Mouse (Mus musculus) limb, embryonic 14.5 days (tissue): Measurements from ENCODE around the gene Tcf7l2. TPM values are rescaled to one million over a fixed set of nuclear protein-coding genes. Genes with fewer than 3 reads are reported as not detected.

Experiments
- ATAC-seq: fragments of 200-750 bp; cut with Nextera tagmentation; 2 replicates; pipeline ENCODE4 v1.8.0; 2017; ENCODE audit warnings: low read depth, moderate number of reproducible peaks, moderate TSS enrichment; ENCODE audit not compliant: low FRiP score
- DNase-seq: peaks from one replicate; pipeline ENCODE4 v3.0.0-alpha.2; 2015; ENCODE audit warnings: low spot score
- H3K27ac ChIP-seq: fragments of 300-500 bp; sonication (generic); replicated peaks from 2 replicates; pipeline ENCODE4 v1.5.1; 2014; ENCODE audit warnings: low read depth, mild to moderate bottlenecking, low read length, moderate library complexity, mixed read lengths
- H3K27me3 ChIP-seq: fragments of 300-500 bp; sonication (generic); 2 replicates; pipeline ENCODE4 v1.6.1; 2014; ENCODE audit warnings: low read length, mixed read lengths; ENCODE audit not compliant: control insufficient read depth, insufficient read depth
- H3K36me3 ChIP-seq: fragments of 300-500 bp; sonication (generic); 2 replicates; pipeline ENCODE4 v1.6.1; 2014; ENCODE audit warnings: mild to moderate bottlenecking, low read length, moderate library complexity, mixed read lengths; ENCODE audit not compliant: control insufficient read depth, insufficient read depth
- H3K4me1 ChIP-seq: fragments of 300-500 bp; sonication (generic); 2 replicates; pipeline ENCODE4 v1.6.1; 2014; ENCODE audit warnings: antibody characterized with exemption, low read length, mixed read lengths; ENCODE audit not compliant: control insufficient read depth, insufficient read depth
- H3K4me2 ChIP-seq: fragments of 300-500 bp; sonication (generic); replicated peaks from 2 replicates; pipeline ENCODE4 v1.6.1; 2014; ENCODE audit warnings: low read depth, mild to moderate bottlenecking, low read length, moderate library complexity; ENCODE audit not compliant: severe bottlenecking
- H3K4me3 ChIP-seq: fragments of 300-500 bp; sonication (generic); replicated peaks from 2 replicates; pipeline ENCODE4 v1.5.1; 2014; ENCODE audit warnings: low read length
- H3K9ac ChIP-seq: fragments of 300-500 bp; sonication (generic); 2 replicates; pipeline ENCODE4 v1.6.1; 2014; ENCODE audit warnings: mild to moderate bottlenecking, low read depth, low read length, moderate library complexity; ENCODE audit not compliant: severe bottlenecking
- H3K9me3 ChIP-seq: fragments of 300-500 bp; sonication (generic); 2 replicates; pipeline ENCODE4 v1.6.1; 2016; ENCODE audit warnings: low read length; ENCODE audit not compliant: control insufficient read depth
- POLR2A ChIP-seq: fragments of 200-500 bp; IDR thresholded peaks from 2 replicates; pipeline ENCODE4 v1.8.0; 2012; ENCODE audit warnings: inconsistent platforms, mild to moderate bottlenecking, moderate library complexity, borderline replicate concordance; ENCODE audit not compliant: insufficient read depth, insufficient read length; ENCODE audit errors: extremely low read depth
- WGBS: fragments of 180-500 bp; shearing (Covaris S2); extraction: QIAGEN DNeasy Blood & Tissue Kit; methylation state at CpG from one replicate; pipeline ENCODE4 v1.1.7; 2014; 5-methylcytosine and 5-hydroxymethylcytosine counted together
- polyA plus RNA-seq, 2 experiments: library from polyadenylated mRNA; depleted of rRNA in 1 of 2; stranded (reverse) in 1 of 2; unstranded in 1 of 2; fragments of >200 nt; fragmentation: Nextera tagmentation in 1 of 2; extraction: Ambion mirVana in 1 of 2; gene quantifications; 2 replicates each; pipeline versions ENCODE4 v1.2.1 to v1.2.3; 2012 to 2014

Tcf7l2 gene
- polyA plus RNA-seq, 2 experiments = 51.6 to 134 TPM

DNA sequence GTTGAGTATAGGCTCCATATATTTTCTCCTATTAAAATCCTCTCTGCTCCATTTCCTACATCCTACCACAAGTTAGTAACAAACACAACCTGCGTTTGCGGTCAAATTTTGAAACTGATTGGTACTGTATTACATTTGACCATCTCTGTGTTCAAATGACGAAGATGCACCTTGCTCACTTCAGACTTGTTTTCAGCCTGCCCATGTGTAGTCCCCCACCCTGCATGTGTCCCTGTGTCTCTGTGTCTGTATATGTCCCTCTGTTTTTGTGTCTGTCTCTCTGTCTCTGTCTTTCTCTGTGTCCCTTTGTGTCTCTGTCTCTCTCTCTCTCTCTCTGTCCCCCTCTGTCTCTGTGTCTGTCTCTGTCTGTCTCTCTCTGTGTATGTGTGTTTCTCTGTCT lies 222.8 kb downstream of the Tcf7l2 start:
- TF ChIP-seq POLR2A = no peak
- 92% methylated on average over 3 of the region's 3 CpGs for WGBS
- DNase-seq (no peak), ATAC-seq (no peak)
- Histone ChIP-seq H3K36me3 (no peaks in the 10 kb centered on the region), H3K4me1 (no peaks in the 10 kb centered on the region), H3K4me2 (no peak overlapping the region), H3K27me3 (no peaks in the 10 kb centered on the region), H3K9me3 (peaks cover 2% of the 10 kb centered on the region; the same call in 1 of the 2 replicates), H3K9ac (no peak overlapping the region), H3K27ac (no peak overlapping the region), H3K4me3 (no peak overlapping the region)

GRCm38 (mm10) chr19:55966066-55966465 lies 224.4 kb downstream of the Tcf7l2 start:
- Histone ChIP-seq H3K36me3 (no peaks in the 10 kb centered on the region), H3K27me3 (no peaks in the 10 kb centered on the region), H3K9ac (no peak overlapping the region), H3K9me3 (no peaks in the 10 kb centered on the region), H3K4me3 (no peak overlapping the region), H3K4me2 (no peak overlapping the region), H3K27ac (no peak overlapping the region), H3K4me1 (0 out of 2 replicates have a peak, but pooled peaks cover 2% of the 10 kb centered on the region)
- DNase-seq (no peak), ATAC-seq (no peak)
- TF ChIP-seq POLR2A = no peak
- WGBS = 36% methylated on average over 7 of the region's 7 CpGs

- DNase-seq (no peak), ATAC-seq (no peak)
- no peak overlapping the region for H3K27ac ChIP-seq
- no peaks in the 10 kb centered on the region for H3K36me3 ChIP-seq
- no peak overlapping the region for H3K4me3 ChIP-seq
- H3K9me3 ChIP-seq = no peaks in the 10 kb centered on the region
- H3K4me2 ChIP-seq = no peak overlapping the region
- no peaks in the 10 kb centered on the region for H3K27me3 ChIP-seq
- 0 out of 2 replicates have a peak, but pooled peaks cover 2% of the 10 kb centered on the region for H3K4me1 ChIP-seq
- WGBS = 22% methylated on average over 14 of the region's 14 CpGs
- H3K9ac ChIP-seq = no peak overlapping the region
- TF ChIP-seq POLR2A = no peak
These were observed 228.4 kb downstream of the Tcf7l2 start for GRCm38 (mm10) chr19:55969929-55970531.

DNA sequence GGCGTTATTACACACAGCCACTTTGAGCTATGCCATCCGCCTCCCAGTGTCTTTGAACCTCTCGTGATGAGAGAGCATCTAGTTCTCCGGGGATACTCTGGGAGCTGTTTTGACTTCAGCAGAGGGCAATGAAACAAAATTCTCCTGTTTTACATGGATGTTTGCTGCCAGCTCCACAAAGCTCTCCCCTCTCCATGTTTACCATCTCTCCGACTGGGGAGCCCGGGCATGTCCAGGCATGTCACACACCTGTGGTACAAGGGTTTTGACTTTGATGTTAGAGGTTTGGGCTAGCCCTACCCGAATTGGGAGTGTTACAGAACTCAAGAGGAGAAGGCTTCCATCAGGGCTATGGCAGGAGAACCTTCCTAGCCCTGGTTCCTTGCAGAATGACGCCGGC lies 234.5 kb downstream of the Tcf7l2 start:
- no peak for ATAC-seq
- TF ChIP-seq POLR2A = no peak
- 88% methylated on average over 9 of the region's 9 CpGs for WGBS
- Histone ChIP-seq H3K4me2 (no peak overlapping the region), H3K9me3 (no peaks in the 10 kb centered on the region), H3K4me3 (no peak overlapping the region), H3K4me1 (no peaks in the 10 kb centered on the region), H3K36me3 (no peaks in the 10 kb centered on the region), H3K27me3 (no peaks in the 10 kb centered on the region), H3K27ac (no peak overlapping the region), H3K9ac (no peak overlapping the region)
- DNase-seq = no peak
